Mouse (Mus musculus) heart, adult 8-10 months (tissue): ENCODE data around the gene Hils1. TPM values are rescaled to one million over a fixed set of nuclear protein-coding genes. Genes with fewer than 3 reads are reported as not detected.
"Not testable (repeated sequence)": the region's sequence is repeated elsewhere in the genome, so short reads cannot be mapped to it uniquely, and the experiment has no call there.

Experiments used
- DNase-seq: peaks from one replicate; pipeline ENCODE4 v3.0.0; 2022; ENCODE audit warnings: low spot score
- total RNA-seq, 4 experiments: library from RNA; stranded (reverse); gene quantifications; 2 replicates each; pipeline ENCODE4 v1.2.4; 2022

Gene Hils1
- total RNA-seq, 4 experiments from 2014 or later = not detected

- no peak for DNase-seq
Observed at GRCm38 (mm10) chr11:94955103-94955502, 12.3 kb upstream of the Hils1 start.

GRCm38 (mm10) chr11:94957693-94958064 is 9.7 kb upstream of the Hils1 start:
- peak; percentile 81 for DNase-seq

GRCm38 (mm10) chr11:94958065-94958858 is 9.1 kb upstream of the Hils1 start:
- DNase-seq = peak; percentile 91

DNA sequence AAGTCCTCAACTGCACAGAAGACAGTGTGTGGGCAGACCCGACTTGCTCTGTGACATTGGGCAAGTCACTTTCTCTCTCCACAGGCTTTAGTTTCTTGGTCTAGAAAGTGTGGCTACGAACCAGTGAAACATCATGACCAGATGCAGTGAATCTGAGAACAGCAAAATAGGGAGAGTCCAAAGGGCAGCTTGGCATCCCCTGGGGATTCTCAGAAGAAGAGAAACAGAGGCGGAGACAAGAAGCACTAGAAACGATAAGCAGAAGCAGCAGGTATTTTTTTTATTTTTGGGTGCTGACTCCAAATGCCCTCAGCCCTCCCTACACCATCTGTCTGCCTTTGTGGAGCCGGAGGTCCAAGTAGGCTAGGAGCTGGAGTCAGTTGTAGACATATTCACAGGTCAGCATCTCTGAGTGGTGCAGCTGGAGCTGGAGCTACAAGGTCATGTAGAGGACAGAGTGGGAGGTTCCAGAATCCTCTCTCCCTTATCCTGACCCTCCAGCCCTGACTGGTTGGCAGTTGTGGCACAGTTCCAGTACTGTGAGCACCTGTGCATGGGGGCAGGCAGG is 4.8 kb upstream of the Hils1 start:
- DNase-seq = no peak

GRCm38 (mm10) chr11:94968187-94968586 is 794 bp downstream of the Hils1 start:
- no peak for DNase-seq

GRCm38 (mm10) chr11:94969709-94970108 is 2.3 kb downstream of the Hils1 start:
- DNase-seq = not testable (repeated sequence)

GRCm38 (mm10) chr11:94970210-94970943 is 3.0 kb downstream of the Hils1 start:
- DNase-seq = peak; percentile 72

DNA sequence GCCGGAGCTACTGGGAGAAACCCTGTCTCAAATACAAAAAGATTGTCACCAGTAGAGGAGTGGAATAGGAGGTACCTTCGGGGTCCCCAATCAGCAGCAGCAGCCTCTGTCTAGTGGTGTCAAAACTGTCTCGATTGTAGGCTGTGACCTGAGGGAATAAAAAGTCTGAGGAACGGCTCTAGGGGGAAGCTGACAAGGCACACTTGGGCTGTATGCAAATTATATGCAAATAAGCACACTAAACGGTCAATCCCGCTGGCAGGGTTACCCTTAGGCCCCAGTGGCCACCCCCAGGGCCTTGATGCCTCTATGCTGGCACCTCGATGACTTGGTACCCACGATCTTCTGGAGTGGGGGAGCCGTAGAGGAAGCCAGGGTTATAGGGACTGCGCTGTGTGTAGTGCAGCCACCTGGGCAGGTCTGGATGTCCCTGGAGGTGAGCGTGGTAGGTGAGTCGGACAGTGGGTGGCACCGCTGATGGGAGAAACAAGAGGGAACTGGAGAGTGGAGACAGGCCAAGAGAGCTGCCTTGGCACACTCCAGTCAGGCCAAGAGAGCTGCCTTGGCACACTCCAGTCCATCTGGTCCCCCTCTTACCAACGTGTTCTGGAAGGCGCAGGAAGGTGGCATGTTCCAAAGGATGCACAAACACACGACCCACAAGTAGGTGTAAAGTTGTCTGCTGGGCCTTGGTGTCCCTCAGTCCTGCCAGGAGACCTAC is 4.7 kb downstream of the Hils1 start:
- no peak for DNase-seq

GRCm38 (mm10) chr11:94972887-94973286 is 5.5 kb downstream of the Hils1 start:
- no peak for DNase-seq

DNA sequence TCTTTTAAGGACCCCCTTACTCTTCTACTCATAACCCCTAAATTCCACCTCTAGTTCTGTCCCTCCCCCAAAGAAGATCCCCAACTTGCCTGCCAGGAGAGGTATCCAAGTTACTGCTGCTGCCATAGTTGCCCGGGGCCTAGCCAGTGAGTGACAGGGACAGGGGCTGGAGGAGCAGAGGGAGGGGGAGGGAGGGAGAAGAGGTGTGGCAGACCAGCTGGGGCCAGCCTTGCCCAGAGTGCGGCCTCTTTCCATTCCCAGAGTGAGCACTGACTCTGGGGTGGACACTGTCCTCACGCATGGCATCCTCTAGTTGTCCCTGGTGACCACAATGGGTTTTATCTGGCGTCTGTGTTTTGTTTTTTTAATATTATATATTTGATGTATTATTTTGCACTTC is 5.9 kb downstream of the Hils1 start:
- DNase-seq = no peak

GRCm38 (mm10) chr11:94974951-94975350 is 7.6 kb downstream of the Hils1 start:
- peak; percentile 55 for DNase-seq

- peak; percentile 57 for DNase-seq
Observed at GRCm38 (mm10) chr11:94976199-94976598, 8.8 kb downstream of the Hils1 start, which contains the start of gene Sgca. Gene Sgca, minus strand, starts transcription at chr11:94976327.

DNA sequence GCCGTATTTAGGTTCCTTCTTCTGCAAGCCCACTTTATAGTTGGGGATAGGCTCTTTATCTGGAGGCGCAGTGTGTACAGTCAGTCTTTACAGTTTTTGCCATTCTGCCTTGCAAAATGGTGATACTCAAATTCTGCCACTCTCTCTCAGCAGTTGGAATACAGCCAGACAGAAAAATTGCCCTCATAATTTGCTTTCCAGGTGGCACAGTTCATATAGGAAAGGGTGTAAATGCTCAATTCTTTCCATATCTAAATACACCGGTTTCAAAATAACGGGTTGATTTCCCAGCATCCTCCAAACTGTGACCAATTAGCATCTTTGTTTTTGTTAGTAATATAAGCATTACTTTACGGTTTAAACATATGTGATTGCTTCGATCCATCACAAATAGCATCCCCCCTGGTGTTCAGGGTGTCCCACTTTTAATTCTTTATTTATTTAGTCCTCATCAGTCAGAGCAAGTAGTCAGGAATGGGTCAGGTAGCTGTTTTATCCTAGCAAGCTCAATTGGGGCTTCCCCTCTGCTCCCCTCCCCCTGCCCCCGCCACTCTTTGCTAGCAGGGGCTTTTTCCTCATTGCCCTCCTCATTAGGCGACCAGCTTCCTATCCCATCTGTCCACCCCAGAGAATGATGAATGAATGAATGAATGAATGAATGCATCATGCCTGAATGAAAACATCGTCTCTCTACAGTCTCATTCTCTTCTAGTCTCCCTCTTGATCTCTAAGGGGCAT is 11.0 kb downstream of the Hils1 start:
- DNase-seq = no peak

- DNase-seq = peak; percentile 97
Observed at GRCm38 (mm10) chr11:94978947-94979346, 11.6 kb downstream of the Hils1 start.

DNA sequence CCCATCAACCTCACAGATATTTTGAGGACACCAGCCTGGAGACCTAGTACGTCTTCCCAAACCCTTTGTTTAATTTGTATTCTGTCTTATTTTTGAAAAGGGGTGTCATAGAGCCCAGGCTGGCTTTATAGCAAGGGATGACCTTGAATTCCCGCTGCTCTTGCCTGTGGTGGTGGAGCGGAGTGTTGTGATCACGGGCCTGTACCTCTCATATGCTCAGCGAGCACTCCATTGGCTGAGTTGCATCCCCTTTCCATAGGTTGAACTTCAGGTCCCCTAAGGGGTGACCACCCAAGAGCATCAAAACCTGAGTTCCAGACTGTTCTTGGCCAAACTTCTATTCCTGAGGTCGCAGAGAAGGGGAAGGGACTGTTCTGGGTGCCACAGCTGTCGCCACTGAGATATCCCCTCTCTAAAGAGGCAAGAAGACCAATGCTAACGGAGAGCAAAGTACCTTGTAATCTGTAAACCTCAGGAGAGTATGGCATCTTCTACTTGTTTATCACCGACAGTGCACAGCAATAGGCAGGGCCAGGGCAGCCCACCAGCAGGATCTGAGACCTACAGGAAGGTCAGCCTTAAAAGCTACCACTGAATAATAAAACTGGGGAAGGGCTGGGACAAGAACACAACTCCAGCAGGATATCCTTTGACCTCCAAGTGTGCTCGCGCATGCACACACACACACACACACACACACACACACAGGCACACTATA is 12.2 kb downstream of the Hils1 start:
- DNase-seq = no peak

GRCm38 (mm10) chr11:94985140-94985539 is 17.7 kb downstream of the Hils1 start:
- no peak for DNase-seq

GRCm38 (mm10) chr11:94985822-94986221 is 18.4 kb downstream of the Hils1 start:
- no peak for DNase-seq

DNA sequence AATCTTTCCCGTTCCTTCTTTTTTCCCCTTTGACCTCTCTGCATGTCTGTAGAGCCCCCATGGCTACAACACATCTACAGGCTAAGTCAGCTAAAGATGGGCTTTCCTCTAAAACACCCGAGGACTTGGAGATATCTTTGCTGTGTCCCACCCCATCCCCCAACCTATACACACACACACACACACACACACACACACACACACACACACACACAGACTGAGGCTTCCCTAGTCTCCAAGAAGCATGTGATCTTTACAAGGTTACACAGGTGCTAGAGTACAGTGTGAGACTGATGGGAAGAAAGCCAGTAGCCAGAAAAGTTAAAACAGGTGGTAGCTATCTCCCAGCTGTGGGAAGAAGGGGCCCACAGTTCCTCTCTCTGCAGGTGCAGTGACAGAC is 19.0 kb downstream of the Hils1 start:
- DNase-seq = no peak

GRCm38 (mm10) chr11:94987341-94987740 is 19.9 kb downstream of the Hils1 start:
- DNase-seq = no peak

DNA sequence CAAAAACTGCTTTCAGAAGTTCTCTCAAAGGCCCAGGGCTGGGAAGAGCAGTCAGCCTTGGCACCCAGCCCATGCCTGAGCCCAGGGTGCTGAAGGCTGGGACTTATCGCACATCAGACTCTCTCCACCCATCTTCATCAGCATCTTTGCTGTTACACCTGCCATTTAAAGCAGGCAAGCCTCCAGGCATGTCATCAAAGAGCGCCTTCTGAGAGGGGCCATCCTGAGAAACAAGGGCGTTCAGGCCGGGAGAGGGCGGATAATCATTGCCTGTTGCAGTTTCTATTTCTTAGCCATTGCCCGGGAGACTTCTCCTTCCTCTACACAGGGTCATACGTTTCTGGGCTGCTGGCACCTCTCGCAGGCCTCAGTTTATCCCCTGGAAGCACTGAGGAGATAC is 20.5 kb downstream of the Hils1 start:
- DNase-seq = no peak
